Mouse (Mus musculus): Measurements from ENCODE around the gene Il1b. TPM values are rescaled to one million over a fixed set of nuclear protein-coding genes. Genes with fewer than 3 reads are reported as not detected.
A peak's percentile ranks its signal among the peaks of the same experiment; 100 is the strongest.

Il1b gene
- 0.28 TPM in 1 of 2 replicates, not detected in the other for polyA plus RNA-seq (2015; fragmentation: Nextera tagmentation; extraction: Ambion mirVana)

DNA sequence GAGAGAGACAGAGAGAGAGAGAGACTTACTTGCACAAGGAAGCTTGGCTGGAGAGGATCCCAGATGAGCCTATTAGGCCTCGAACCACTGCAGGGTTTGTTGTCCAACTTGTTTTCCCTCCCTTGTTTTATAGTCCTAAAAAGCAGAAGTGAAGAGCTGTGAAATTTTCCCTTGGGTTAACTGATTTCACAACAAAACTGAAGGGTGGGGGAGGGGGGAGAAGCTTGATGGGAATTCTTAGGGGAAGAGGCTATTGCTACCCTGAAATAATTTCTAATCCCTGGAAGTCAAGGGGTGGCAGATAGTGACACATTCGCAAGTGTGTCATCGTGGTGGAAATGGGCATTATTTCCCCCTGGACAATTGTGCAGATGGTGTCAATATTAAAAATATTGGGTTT, at the start of gene Il1b:
Il1b (minus strand) TSS at position 101 of the 400 bp plus-strand sequence.
- Histone ChIP-seq H3K9ac (no peak within 1 kb of the TSS), H3K4me1 (no peaks in the 10 kb centered on the region), H3K27ac (replicated peaks) (no peak within 1 kb of the TSS), H3K4me2 (peak within 1 kb of the TSS; percentile 13; the same call in 1 of the 2 replicates), H3K27me3 (replicated peaks) (no peaks in the 10 kb centered on the region), H3K4me3 (no peak within 1 kb of the TSS), H3K9me3 (no peaks in the 10 kb centered on the region), H3K36me3 (no peaks in the 10 kb centered on the region)
- WGBS, result 79% methylated on average over 3 of the region's 3 CpGs
- ATAC-seq (ENCODE audit: extremely low read depth, insufficient number of reproducible peaks, low FRiP score, low TSS enrichment), result no peak

DNA sequence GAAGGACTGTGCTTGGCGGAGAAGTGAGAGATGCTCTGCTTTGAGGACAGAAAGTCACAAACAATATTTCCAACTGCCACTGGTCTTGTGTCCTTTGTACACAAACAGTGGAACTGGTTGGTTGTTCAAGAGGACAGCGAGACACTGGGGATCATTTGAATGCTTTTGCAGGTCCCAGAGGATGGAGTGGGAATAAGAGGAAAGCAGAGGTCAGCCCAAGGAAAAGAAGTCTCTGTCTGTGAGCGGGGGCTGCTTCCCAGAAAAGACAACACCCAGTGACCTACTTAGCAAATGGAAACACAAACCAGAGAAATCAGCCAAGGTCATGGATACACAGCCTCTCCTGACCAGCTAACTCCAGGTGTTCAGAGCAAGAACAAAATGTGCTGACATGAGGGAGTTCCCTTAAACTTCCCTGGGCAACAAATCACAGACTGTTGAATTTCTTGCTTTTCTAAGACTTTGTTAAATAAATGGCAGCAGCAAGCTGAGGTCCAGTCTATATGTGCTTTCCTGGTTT, 48.5 kb upstream of the Il1b start:
- WGBS, result 79% methylated on average over 3 of the region's 3 CpGs

DNA sequence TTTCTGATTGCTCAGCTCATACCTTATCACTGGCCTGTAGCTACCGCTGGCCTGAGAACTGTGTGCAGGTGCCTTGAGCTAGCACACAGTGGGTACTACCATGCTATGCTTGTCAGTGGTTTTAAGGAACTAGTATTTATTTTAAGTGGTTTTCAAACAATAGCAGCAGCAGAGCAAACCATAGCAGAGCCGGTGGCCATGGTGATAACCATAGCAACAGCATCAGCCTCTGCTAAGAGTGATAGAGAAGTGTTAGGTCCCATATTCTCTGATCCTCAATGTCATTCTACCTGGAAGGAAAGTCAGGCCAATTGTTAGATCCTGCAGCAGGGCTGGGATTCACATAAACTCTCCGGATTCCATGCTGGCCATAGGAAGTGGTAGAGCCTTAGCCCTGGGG, 43.7 kb upstream of the Il1b start:
- ATAC-seq (ENCODE audit: extremely low read depth, insufficient number of reproducible peaks, low FRiP score, low TSS enrichment), result no peak
- Histone ChIP-seq H3K9me3 (no peaks in the 10 kb centered on the region), H3K36me3 (no peaks in the 10 kb centered on the region), H3K4me1 (no peaks in the 10 kb centered on the region), H3K27ac (replicated peaks) (no peak overlapping the region), H3K27me3 (replicated peaks) (peaks cover 44% of the 10 kb centered on the region), H3K9ac (no peak overlapping the region), H3K4me3 (no peak overlapping the region), H3K4me2 (no peak overlapping the region)
- WGBS, result 78% methylated on average over 3 of the region's 3 CpGs

More for the DNA sequence above, 48.5 kb upstream of the Il1b start:
- no peak overlapping the region for H3K4me2 ChIP-seq
- no peak overlapping the region for H3K9ac ChIP-seq
- no peak overlapping the region for H3K4me3 ChIP-seq
- 0 out of 2 replicates have a peak, but pooled peaks cover 3% of the 10 kb centered on the region for H3K4me1 ChIP-seq
- H3K9me3 ChIP-seq, result peaks cover 9% of the 10 kb centered on the region; the same call in 1 of the 2 replicates
- H3K27me3 ChIP-seq (replicated peaks), result peaks cover 38% of the 10 kb centered on the region
- ATAC-seq (ENCODE audit: extremely low read depth, insufficient number of reproducible peaks, low FRiP score, low TSS enrichment), result no peak
- no peaks in the 10 kb centered on the region for H3K36me3 ChIP-seq
- H3K27ac ChIP-seq (replicated peaks), result no peak overlapping the region

DNA sequence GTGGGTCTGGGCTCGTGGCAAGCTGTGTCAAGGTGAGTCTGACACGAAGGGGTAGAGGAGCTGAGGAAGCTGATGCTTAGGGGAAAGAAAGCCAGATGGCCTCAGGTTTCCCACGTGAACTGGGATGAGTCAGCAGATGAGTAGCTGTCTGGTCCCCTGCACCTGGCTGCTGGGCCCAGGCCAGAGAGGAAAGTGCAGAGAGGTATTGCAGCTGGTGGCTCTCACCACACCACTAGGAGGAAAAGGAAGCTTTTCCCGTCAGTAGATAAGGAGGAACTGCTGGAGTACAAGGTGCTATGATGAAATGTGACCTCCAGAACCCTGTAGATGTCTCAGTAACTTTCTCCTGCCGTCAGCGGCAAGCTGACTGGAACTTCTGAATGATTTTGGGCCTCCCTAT, 42.5 kb upstream of the Il1b start:
- ATAC-seq (ENCODE audit: extremely low read depth, insufficient number of reproducible peaks, low FRiP score, low TSS enrichment), result no peak
- Histone ChIP-seq H3K9me3 (no peaks in the 10 kb centered on the region), H3K36me3 (no peaks in the 10 kb centered on the region), H3K4me1 (no peaks in the 10 kb centered on the region), H3K4me3 (no peak overlapping the region), H3K27ac (replicated peaks) (no peak overlapping the region), H3K27me3 (replicated peaks) (peaks cover 38% of the 10 kb centered on the region), H3K4me2 (no peak overlapping the region), H3K9ac (no peak overlapping the region)
- 39% methylated on average over 6 of the region's 6 CpGs for WGBS

DNA sequence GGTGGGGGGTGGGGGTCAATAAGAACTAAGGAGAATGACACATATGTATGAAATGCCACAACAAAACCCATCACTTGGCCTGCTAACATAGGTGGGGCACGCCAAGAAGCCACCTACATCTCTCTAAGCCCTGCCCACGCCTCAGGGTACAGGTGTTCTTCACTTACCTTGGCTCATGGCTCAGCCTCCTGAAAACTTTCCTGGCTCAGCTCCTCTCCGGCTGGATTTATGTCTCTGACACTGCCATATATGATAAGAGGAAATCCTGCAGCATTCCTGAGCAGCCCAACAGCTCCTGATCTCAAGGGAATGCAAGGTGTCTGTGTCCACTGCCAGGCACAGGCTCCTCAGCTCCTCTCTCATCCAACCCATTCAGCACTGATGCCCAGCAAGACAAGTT, 40.7 kb upstream of the Il1b start:
- H3K4me3 ChIP-seq, result no peak overlapping the region
- H3K9ac ChIP-seq, result no peak overlapping the region
- H3K4me1 ChIP-seq, result no peaks in the 10 kb centered on the region
- peaks cover 29% of the 10 kb centered on the region for H3K27me3 ChIP-seq (replicated peaks)
- WGBS, result 48% methylated on average over 3 of the region's 3 CpGs
- no peak overlapping the region for H3K4me2 ChIP-seq
- H3K9me3 ChIP-seq, result no peaks in the 10 kb centered on the region
- ATAC-seq (ENCODE audit: extremely low read depth, insufficient number of reproducible peaks, low FRiP score, low TSS enrichment), result no peak
- no peaks in the 10 kb centered on the region for H3K36me3 ChIP-seq
- H3K27ac ChIP-seq (replicated peaks), result no peak overlapping the region

DNA sequence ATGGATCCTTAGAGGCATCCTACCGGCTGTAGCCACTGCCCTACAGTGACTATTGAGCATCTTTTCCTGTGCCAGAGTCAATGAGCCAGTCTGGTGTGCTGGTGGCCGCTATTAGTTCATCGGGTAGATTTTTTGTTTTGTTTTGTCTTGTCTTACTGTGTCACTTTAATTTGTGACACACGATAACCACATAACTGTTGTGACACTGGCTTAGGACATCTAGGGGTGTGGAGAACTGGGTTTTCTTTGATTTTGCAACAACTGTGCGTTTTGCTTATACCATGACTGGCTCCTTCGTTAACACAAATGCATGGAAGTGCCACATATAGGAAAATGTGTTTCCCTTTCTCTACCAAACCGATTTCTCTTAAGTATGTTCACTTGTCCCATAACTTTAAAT, 39.4 kb upstream of the Il1b start:
- 82% methylated on average over 7 of the region's 7 CpGs for WGBS
- peaks cover 20% of the 10 kb centered on the region for H3K27me3 ChIP-seq (replicated peaks)
- no peak overlapping the region for H3K4me2 ChIP-seq
- H3K4me1 ChIP-seq, result no peaks in the 10 kb centered on the region
- no peak overlapping the region for H3K27ac ChIP-seq (replicated peaks)
- H3K9me3 ChIP-seq, result no peaks in the 10 kb centered on the region
- no peaks in the 10 kb centered on the region for H3K36me3 ChIP-seq
- no peak overlapping the region for H3K4me3 ChIP-seq
- ATAC-seq (ENCODE audit: extremely low read depth, insufficient number of reproducible peaks, low FRiP score, low TSS enrichment), result no peak
- H3K9ac ChIP-seq, result no peak overlapping the region

DNA sequence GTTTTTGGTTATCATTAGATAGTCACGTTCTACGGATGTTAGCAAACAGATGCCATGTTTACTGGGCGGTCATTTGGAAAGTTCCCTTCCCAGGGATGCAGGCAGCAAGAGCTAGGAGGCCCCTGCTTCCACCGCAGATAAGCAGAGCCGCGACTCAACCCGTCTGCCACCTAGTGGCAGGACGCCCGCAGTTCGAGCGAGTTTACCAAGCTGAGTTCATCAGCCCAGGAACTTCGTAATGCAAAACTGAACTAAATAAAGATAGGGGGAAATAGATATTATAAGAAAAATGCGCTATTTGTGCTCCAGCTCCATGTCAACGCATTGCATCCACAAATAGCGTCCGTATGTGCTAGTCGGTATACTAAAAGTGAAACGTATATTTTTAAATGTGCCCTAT, 37.5 kb upstream of the Il1b start:
- Histone ChIP-seq H3K9ac (no peak overlapping the region), H3K4me2 (0 out of 2 replicates have a peak overlapping the region, but pooled peaks have one; percentile 3), H3K4me1 (no peaks in the 10 kb centered on the region), H3K4me3 (no peak overlapping the region), H3K27ac (replicated peaks) (no peak overlapping the region), H3K27me3 (replicated peaks) (peaks cover 7% of the 10 kb centered on the region; the same call in 1 of the 2 replicates), H3K9me3 (no peaks in the 10 kb centered on the region), H3K36me3 (no peaks in the 10 kb centered on the region)
- ATAC-seq (ENCODE audit: extremely low read depth, insufficient number of reproducible peaks, low FRiP score, low TSS enrichment), result no peak; the same call in 1 of the 2 replicates
- WGBS, result 16% methylated on average over 18 of the region's 18 CpGs

DNA sequence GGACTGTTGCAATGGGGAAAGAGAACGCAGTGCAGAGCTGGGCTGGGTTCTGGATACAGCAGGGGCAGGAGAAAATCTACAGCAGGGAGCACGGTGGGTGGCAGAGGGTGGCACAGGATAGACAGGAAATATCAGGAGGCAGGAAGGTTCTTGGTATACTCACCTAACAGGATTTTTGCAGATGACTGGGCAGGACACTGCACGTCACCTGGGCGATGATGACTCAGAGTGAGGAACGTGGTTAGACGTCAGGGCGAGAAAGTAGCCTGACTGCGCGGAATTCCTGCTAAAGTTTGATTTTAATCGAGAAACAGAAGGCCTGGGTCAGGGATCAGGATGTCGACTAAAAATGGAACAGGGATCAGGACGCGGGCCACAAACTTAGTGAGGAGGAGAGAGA, 36.7 kb upstream of the Il1b start:
- Histone ChIP-seq H3K27ac (replicated peaks) (no peak overlapping the region), H3K36me3 (no peaks in the 10 kb centered on the region), H3K9ac (no peak overlapping the region), H3K9me3 (no peaks in the 10 kb centered on the region), H3K4me3 (no peak overlapping the region), H3K27me3 (replicated peaks) (peaks cover 7% of the 10 kb centered on the region; the same call in 1 of the 2 replicates), H3K4me2 (no peak overlapping the region), H3K4me1 (no peaks in the 10 kb centered on the region)
- 89% methylated on average over 13 of the region's 13 CpGs for WGBS
- no peak for ATAC-seq (ENCODE audit: extremely low read depth, insufficient number of reproducible peaks, low FRiP score, low TSS enrichment)

DNA sequence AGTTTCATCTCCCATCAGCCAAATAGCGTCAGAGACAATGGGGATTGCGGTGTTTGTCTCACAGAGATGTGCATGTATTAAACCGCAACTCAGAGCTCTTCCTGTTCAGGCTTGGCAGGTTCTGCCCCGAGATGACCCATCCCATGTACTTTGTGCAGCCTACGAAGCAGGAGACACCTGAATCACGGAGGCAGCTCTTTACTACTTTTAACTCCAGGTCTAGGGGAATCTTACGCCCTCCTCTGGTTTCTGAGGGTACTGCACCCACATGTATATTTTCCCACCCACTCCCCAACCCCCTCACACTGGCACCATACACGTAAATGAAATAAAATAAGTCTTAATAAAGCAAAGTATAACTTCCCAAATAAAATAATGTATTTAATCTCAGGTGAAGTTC, 35.6 kb upstream of the Il1b start:
- ATAC-seq (ENCODE audit: extremely low read depth, insufficient number of reproducible peaks, low FRiP score, low TSS enrichment), result no peak
- 83% methylated on average over 8 of the region's 8 CpGs for whole genome bisulfite sequencing
- H3K9me3 ChIP-seq, result no peaks in the 10 kb centered on the region
- no peak overlapping the region for H3K27ac ChIP-seq (replicated peaks)
- H3K27me3 ChIP-seq (replicated peaks), result peaks cover 7% of the 10 kb centered on the region; the same call in 1 of the 2 replicates
- H3K4me2 ChIP-seq, result no peak overlapping the region
- H3K4me1 ChIP-seq, result no peaks in the 10 kb centered on the region
- no peak overlapping the region for H3K4me3 ChIP-seq
- no peak overlapping the region for H3K9ac ChIP-seq
- no peaks in the 10 kb centered on the region for H3K36me3 ChIP-seq

DNA sequence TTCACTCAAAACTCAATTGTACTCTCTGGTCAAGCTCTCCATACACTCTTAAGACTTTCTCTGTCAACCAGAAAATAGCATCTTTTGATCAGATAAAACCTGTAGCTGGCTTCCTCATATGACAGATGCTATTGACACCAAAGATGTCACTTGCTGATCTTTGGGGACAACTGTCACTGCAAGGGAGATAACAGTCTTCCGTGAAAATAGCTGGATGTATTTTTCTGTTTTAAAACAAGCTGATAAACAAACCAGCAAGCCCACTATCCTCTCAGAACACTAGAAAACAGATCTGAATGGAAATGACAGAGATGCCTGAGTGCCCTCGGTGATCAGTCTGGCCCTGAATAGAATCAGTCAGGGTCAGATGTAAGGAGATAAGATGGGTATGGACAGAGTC, 32.8 kb upstream of the Il1b start:
- Histone ChIP-seq H3K4me1 (no peaks in the 10 kb centered on the region), H3K4me3 (no peak overlapping the region), H3K9ac (no peak overlapping the region), H3K4me2 (no peak overlapping the region), H3K27ac (replicated peaks) (no peak overlapping the region), H3K9me3 (no peaks in the 10 kb centered on the region), H3K36me3 (no peaks in the 10 kb centered on the region), H3K27me3 (replicated peaks) (no peaks in the 10 kb centered on the region)
- 69% methylated on average over 2 of the region's 2 CpGs for WGBS
- ATAC-seq (ENCODE audit: extremely low read depth, insufficient number of reproducible peaks, low FRiP score, low TSS enrichment), result no peak

DNA sequence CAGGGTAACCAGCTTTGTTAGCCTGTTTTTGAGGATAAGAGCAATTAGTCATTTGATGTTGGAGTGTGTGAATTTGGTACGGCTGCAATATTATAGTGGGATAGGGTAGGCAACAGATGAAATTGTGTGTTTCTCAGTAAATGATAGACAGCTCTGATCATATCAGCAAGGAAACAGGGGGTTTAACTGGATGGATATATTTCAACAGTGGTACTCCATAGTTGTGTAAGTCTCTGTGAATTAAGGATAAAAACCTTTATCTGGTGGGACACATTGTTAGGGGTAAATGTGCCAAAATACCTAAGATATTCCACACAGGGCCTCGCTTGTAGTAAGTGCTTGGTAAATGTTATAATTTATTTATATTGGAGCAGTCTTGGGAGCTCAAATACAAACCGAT, 31.4 kb upstream of the Il1b start:
- WGBS, result 60% methylated on average over 3 of the region's 3 CpGs
- H3K27ac ChIP-seq (replicated peaks), result no peak overlapping the region
- no peak overlapping the region for H3K4me2 ChIP-seq
- no peak overlapping the region for H3K4me3 ChIP-seq
- H3K36me3 ChIP-seq, result no peaks in the 10 kb centered on the region
- H3K27me3 ChIP-seq (replicated peaks), result no peaks in the 10 kb centered on the region
- no peaks in the 10 kb centered on the region for H3K9me3 ChIP-seq
- no peak for ATAC-seq (ENCODE audit: extremely low read depth, insufficient number of reproducible peaks, low FRiP score, low TSS enrichment)
- H3K9ac ChIP-seq, result no peak overlapping the region
- no peaks in the 10 kb centered on the region for H3K4me1 ChIP-seq

DNA sequence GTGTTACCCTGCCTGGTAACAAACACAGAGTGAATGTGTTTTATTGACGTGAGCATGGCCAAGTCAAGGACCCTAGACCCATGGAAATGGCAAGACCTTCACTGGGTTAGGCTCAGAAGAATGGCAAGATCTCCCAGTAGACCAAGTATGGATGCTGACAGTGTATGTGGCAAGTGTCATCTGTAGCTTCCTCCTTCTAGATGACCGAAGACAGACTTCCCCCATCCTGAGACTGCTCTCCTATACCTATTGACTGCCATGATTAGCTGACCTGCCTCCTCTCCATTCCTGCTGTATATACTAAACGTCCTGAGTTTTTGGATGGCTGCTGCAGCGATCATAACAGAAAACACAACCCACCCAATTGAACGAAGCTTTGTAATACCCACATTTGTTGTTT, 30.9 kb upstream of the Il1b start:
- Histone ChIP-seq H3K36me3 (no peaks in the 10 kb centered on the region), H3K27ac (replicated peaks) (no peak overlapping the region), H3K9ac (no peak overlapping the region), H3K9me3 (no peaks in the 10 kb centered on the region), H3K27me3 (replicated peaks) (no peaks in the 10 kb centered on the region), H3K4me3 (no peak overlapping the region), H3K4me1 (no peaks in the 10 kb centered on the region), H3K4me2 (no peak overlapping the region)
- WGBS, result 78% methylated on average over 5 of the region's 5 CpGs
- ATAC-seq (ENCODE audit: extremely low read depth, insufficient number of reproducible peaks, low FRiP score, low TSS enrichment), result no peak

All from heart, embryonic 13.5 days (tissue).